Mouse (Mus musculus): ENCODE measurements at regions not wholly inside any gene's neighbourhood (a gene's known extent, or its start where the extent isn't known, plus 50 kb on each side); places are given as distances from the start of the nearest gene placed in this dataset.

GRCm38 (mm10) chr5:148758786-148759185 is 170.3 kb downstream of the Katnal1 start:
- TF ChIP-seq CTCF (IDR thresholded peaks at IDR 0.05; ENCODE audit: low read depth) (no peak), EP300 (IDR thresholded peaks at IDR 0.05; ENCODE audit: low read depth) (no peak)
